Mouse (Mus musculus): Measurements from ENCODE around the gene Plg.
A peak's percentile ranks its signal among the peaks of the same experiment; 100 is the strongest.

Gene Plg

GRCm38 (mm10) chr17:12377981-12378705, at the start of gene Plg:
Plg (plus strand) TSS chr17:12378608.
- no peak for DNase-seq (ENCODE audit: low spot score)

GRCm38 (mm10) chr17:12335115-12335514, 43.3 kb upstream of the Plg start:
- DNase-seq (ENCODE audit: low spot score): no peak

- DNase-seq (ENCODE audit: low spot score): no peak
Observed at GRCm38 (mm10) chr17:12336073-12336868, 42.1 kb upstream of the Plg start.

- no peak for DNase-seq (ENCODE audit: low spot score)
Observed at GRCm38 (mm10) chr17:12337156-12337555, 41.3 kb upstream of the Plg start.

- DNase-seq (ENCODE audit: low spot score): no peak
Observed at GRCm38 (mm10) chr17:12343702-12344376, 34.6 kb upstream of the Plg start.

- no peak for DNase-seq (ENCODE audit: low spot score)
Observed at GRCm38 (mm10) chr17:12347462-12347861, 30.9 kb upstream of the Plg start.

- no peak for DNase-seq (ENCODE audit: low spot score)
Observed at GRCm38 (mm10) chr17:12351564-12351963, 26.8 kb upstream of the Plg start.

GRCm38 (mm10) chr17:12352781-12353180, 25.6 kb upstream of the Plg start:
- peak; percentile 34 for DNase-seq (ENCODE audit: low spot score)

- no peak for DNase-seq (ENCODE audit: low spot score)
Observed at GRCm38 (mm10) chr17:12359876-12360275, 18.5 kb upstream of the Plg start.

GRCm38 (mm10) chr17:12363601-12364425, 14.6 kb upstream of the Plg start:
- no peak for DNase-seq (ENCODE audit: low spot score)

GRCm38 (mm10) chr17:12364426-12364735, 14.0 kb upstream of the Plg start:
- DNase-seq (ENCODE audit: low spot score): peak; percentile 9

- peak; percentile 79 for DNase-seq (ENCODE audit: low spot score)
Observed at GRCm38 (mm10) chr17:12367373-12367930, 11.0 kb upstream of the Plg start.

GRCm38 (mm10) chr17:12369393-12369792, 9.0 kb upstream of the Plg start:
- DNase-seq (ENCODE audit: low spot score): no peak

GRCm38 (mm10) chr17:12370289-12370688, 8.1 kb upstream of the Plg start:
- DNase-seq (ENCODE audit: low spot score): peak; percentile 29

- no peak for DNase-seq (ENCODE audit: low spot score)
Observed at GRCm38 (mm10) chr17:12371310-12371925, 7.0 kb upstream of the Plg start.

- DNase-seq (ENCODE audit: low spot score): peak; percentile 80
Observed at GRCm38 (mm10) chr17:12372021-12372420, 6.4 kb upstream of the Plg start.

- DNase-seq (ENCODE audit: low spot score): no peak
Observed at GRCm38 (mm10) chr17:12373601-12374144, 4.7 kb upstream of the Plg start.

- DNase-seq (ENCODE audit: low spot score): no peak
Observed at GRCm38 (mm10) chr17:12380287-12380686, 1.9 kb downstream of the Plg start.

- no peak for DNase-seq (ENCODE audit: low spot score)
Observed at GRCm38 (mm10) chr17:12381579-12381978, 3.2 kb downstream of the Plg start.

GRCm38 (mm10) chr17:12382531-12382930, 4.1 kb downstream of the Plg start:
- peak; percentile 21 for DNase-seq (ENCODE audit: low spot score)
